Mouse (Mus musculus) bone marrow, adult 2 months (tissue): ENCODE measurements around the gene Chrm2. TPM values are rescaled to one million over a fixed set of nuclear protein-coding genes. Genes with fewer than 3 reads are reported as not detected.

Experiments used
- H3K27ac ChIP-seq: fragments of 200-500 bp; 2 replicates; pipeline ENCODE4 v1.5.1; 2012; ENCODE audit warnings: low read depth, mild to moderate bottlenecking, control low read depth, inconsistent platforms, low read length; ENCODE audit not compliant: control insufficient read depth, poor library complexity, insufficient read depth
- H3K4me1 ChIP-seq: fragments of 200-500 bp; 2 replicates; pipeline ENCODE4 v1.6.1; 2011; ENCODE audit warnings: low read length; ENCODE audit not compliant: control insufficient read depth, insufficient read depth
- H3K4me3 ChIP-seq: fragments of 200-500 bp; replicated peaks from 2 replicates; pipeline ENCODE3; 2011; ENCODE audit warnings: mild to moderate bottlenecking, low read depth, low read length, control low read depth; ENCODE audit not compliant: control insufficient read depth
- CTCF ChIP-seq: fragments of 200-500 bp; IDR thresholded peaks from 2 replicates; pipeline ENCODE4 v1.5.1; 2011; ENCODE audit warnings: low read length, control low read depth; ENCODE audit not compliant: control insufficient read depth, insufficient read depth
- POLR2A ChIP-seq: fragments of 200-500 bp; IDR thresholded peaks from 2 replicates; pipeline ENCODE4 v1.6.1; 2011; ENCODE audit warnings: low read depth, mild to moderate bottlenecking, control low read depth, low read length, borderline replicate concordance; ENCODE audit not compliant: control insufficient read depth
- WGBS: fragments of 180-500 bp; shearing (Covaris S2); methylation state at CpG from one replicate; pipeline ENCODE4 v1.1.7; 2018; 5-methylcytosine and 5-hydroxymethylcytosine counted together
- polyA plus RNA-seq: library from polyadenylated mRNA; stranded (reverse); fragments of >200 nt; gene quantifications from 2 replicates; pipeline ENCODE4 v1.2.4, GENCODE M21; 2011; ENCODE audit warnings: low replicate concordance; ENCODE audit not compliant: missing spikeins, insufficient read depth, insufficient read length

Chrm2 gene
- polyA plus RNA-seq, 1 experiment: not detected

DNA sequence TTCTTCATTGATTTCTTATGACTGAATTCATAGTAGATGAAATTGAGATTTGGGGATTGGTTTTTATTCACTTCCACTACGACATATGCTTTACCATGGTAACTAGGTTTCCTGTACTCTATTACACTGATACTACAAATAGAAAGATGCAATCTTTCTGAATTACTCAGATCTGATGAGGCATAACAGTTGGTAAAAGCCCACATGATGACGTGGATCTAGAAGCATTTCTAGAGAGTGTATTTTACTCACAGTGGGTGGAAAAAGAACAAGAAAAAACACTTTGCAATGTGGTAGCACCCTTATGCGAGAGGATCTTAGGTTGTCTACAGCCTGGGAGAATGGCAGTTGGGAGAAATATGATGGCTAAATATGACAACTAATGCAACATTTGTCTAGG is 76.1 kb downstream of the Chrm2 start:
- no peaks in the 10 kb centered on the region for H3K4me1 ChIP-seq
- 69% methylated on average over 3 of the region's 3 CpGs for WGBS
- H3K27ac ChIP-seq: no peak overlapping the region
- no peak overlapping the region for H3K4me3 ChIP-seq
- no peak for TF ChIP-seq CTCF
- TF ChIP-seq POLR2A: no peak

GRCm38 (mm10) chr6:36484132-36484665 is 96.3 kb downstream of the Chrm2 start:
- H3K27ac ChIP-seq: no peak overlapping the region
- no peak for TF ChIP-seq CTCF
- TF ChIP-seq POLR2A: no peak
- WGBS: 79% methylated on average over 4 of the region's 4 CpGs
- H3K4me1 ChIP-seq: no peaks in the 10 kb centered on the region
- H3K4me3 ChIP-seq: no peak overlapping the region

- TF ChIP-seq CTCF (no peak), POLR2A (no peak)
- Histone ChIP-seq H3K4me3 (no peak overlapping the region), H3K27ac (no peak overlapping the region), H3K4me1 (no peaks in the 10 kb centered on the region)
- WGBS: 71% methylated on average over 7 of the region's 7 CpGs
These were observed 119.3 kb downstream of the Chrm2 start for GRCm38 (mm10) chr6:36507008-36507663.

DNA sequence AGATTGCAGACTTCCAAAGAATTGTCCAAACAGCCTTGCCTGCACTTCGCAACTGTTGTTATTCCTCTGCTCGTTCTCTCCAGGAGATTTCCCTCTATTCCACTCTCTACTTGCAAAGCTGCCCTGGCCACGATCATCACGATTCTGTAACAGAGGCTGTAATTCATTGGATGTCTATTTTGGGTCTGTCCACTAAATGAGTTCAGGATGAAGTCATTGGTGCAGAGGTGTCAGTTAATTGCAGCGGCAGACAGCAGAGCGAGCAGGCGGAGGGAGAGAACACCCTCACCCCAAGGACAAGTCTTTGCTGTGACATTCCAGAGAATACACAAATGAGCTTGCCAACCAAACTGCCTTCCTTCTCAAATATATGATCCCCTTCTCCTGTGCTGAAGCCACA is 120.1 kb downstream of the Chrm2 start:
- TF ChIP-seq POLR2A: no peak
- no peak for TF ChIP-seq CTCF
- no peak overlapping the region for H3K4me3 ChIP-seq
- H3K27ac ChIP-seq: no peak overlapping the region
- WGBS: 60% methylated on average over 7 of the region's 7 CpGs
- H3K4me1 ChIP-seq: no peaks in the 10 kb centered on the region

DNA sequence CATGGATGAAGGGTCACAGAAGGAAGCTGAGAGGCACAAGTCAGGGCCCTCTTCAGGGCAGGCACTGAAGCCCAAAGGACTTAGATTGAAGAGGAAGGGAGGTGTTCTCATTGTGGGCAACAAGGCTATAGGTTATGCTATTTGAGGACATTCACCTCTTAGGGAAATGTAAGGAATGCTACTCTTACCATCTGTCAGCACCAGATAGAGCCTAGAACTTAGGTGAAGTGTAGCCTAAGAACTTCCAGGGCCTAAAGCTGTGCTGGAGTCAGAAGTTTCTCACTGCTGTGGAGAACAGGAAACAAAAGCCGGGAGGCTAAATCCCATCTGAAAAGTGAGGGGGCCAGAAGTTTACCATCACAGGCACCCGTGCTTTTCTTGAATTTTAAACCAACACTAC is 120.6 kb downstream of the Chrm2 start:
- TF ChIP-seq POLR2A (no peak), CTCF (no peak)
- Histone ChIP-seq H3K4me1 (no peaks in the 10 kb centered on the region), H3K27ac (no peak overlapping the region), H3K4me3 (no peak overlapping the region)
- 45% methylated on average over 2 of the region's 2 CpGs for WGBS

DNA sequence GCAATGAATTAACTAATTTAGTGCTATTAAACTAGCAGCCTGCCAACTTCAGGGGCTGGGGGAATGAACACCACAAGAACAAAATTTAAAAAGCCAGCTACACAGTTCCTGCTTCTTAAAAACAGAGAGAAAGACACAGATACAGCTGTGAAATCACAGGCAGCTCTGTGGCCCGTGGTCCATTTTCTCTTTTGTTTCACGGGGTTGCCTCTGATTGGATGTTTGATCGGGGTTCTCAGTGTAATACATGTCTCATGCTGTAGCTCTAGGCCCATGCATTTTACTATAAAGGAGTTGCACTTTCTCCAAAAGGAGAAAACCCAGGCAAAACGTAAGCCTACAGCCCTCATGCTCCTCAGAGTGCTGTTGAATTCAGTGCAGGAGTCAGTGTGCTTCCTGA is 128.6 kb downstream of the Chrm2 start:
- TF ChIP-seq CTCF (no peak), POLR2A (no peak)
- Histone ChIP-seq H3K27ac (no peak overlapping the region), H3K4me1 (no peaks in the 10 kb centered on the region), H3K4me3 (no peak overlapping the region)
- 68% methylated on average over 4 of the region's 4 CpGs for WGBS

- Histone ChIP-seq H3K4me3 (no peak overlapping the region), H3K4me1 (no peaks in the 10 kb centered on the region), H3K27ac (no peak overlapping the region)
- no peak for TF ChIP-seq CTCF
- 47% methylated on average over 5 of the region's 5 CpGs for WGBS
These were observed 129.4 kb downstream of the Chrm2 start for GRCm38 (mm10) chr6:36517242-36517641.

DNA sequence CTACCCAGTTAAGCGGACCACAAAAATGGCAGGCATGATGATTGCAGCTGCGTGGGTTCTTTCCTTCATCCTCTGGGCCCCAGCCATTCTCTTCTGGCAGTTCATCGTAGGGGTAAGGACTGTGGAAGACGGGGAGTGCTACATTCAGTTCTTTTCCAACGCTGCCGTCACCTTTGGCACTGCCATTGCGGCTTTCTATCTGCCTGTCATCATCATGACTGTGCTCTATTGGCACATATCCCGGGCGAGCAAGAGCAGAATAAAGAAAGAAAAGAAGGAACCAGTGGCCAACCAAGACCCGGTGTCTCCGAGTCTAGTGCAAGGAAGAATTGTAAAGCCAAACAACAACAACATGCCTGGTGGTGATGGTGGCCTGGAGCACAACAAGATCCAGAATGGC is 135.7 kb downstream of the Chrm2 start:
- H3K4me3 ChIP-seq: no peak overlapping the region
- whole genome bisulfite sequencing: 84% methylated on average over 11 of the region's 11 CpGs
- no peak overlapping the region for H3K27ac ChIP-seq
- H3K4me1 ChIP-seq: no peaks in the 10 kb centered on the region
- TF ChIP-seq POLR2A (no peak), CTCF (no peak)

DNA sequence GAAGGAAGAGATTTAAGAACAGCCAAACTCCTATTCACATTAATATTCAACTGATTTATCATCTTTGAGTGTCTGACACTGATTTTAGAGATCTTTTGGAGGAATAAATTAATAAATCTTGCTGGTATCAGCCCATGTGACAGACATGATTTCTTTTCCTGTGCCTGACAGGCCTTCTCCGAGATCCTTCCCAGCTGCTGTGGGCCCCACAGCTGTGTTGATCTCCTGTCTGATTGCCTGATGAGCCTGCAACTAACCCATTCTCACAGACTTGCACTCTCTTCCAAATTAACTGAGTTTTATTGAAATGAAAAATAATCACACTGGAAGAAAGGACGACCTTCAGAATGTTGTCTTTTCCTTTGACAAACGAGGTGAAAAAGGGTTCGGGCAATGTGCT is 140.6 kb downstream of the Chrm2 start:
- TF ChIP-seq CTCF (no peak), POLR2A (no peak)
- H3K4me3 ChIP-seq: no peak overlapping the region
- no peaks in the 10 kb centered on the region for H3K4me1 ChIP-seq
- WGBS: 70% methylated on average over 4 of the region's 4 CpGs
- no peak overlapping the region for H3K27ac ChIP-seq

DNA sequence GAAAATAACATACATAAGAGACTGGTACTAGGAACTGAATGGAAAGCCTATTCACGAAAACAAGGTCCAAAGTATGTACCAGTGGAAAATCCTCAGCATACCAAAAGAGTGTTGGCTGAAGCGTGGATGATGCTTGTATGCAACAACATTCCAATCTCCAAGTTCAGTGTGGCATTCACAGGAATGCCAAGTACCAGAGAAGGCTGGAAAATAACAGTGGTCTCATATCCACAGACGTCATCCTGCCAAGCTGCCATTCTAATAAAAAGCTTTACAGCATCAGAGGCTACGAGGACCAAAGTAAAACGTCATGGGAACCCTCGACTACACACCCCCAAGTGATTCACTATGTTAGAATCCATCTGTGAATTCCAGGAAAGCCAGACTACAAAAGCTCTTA is 153.4 kb downstream of the Chrm2 start:
- Histone ChIP-seq H3K4me3 (no peak overlapping the region), H3K4me1 (no peaks in the 10 kb centered on the region), H3K27ac (no peak overlapping the region)
- 67% methylated on average over 6 of the region's 6 CpGs for WGBS
- TF ChIP-seq CTCF: no peak
- TF ChIP-seq POLR2A: no peak
